Mouse (Mus musculus): Measurements from ENCODE around the gene Fcgrt.

GRCm38 (mm10) chr7:45113476-45113875 lies 9.8 kb upstream of the Fcgrt start:
- TF ChIP-seq CTCF (conservative IDR thresholded peaks at IDR 0.05; ENCODE audit: insufficient read depth, insufficient read length, low read depth, low read length) (no peak), POLR2A (IDR thresholded peaks at IDR 0.05; ENCODE audit: low read depth, low read length) (no peak)

Measured in kidney, adult 2 months (tissue).